Mouse (Mus musculus) heart, adult 2 months (tissue): Measurements from ENCODE around the gene Adh4.
A peak's percentile ranks its signal among the peaks of the same experiment; 100 is the strongest.

Experiments used
- CTCF ChIP-seq: fragments of 200-600 bp; IDR thresholded peaks from 2 replicates; pipeline ENCODE4 v1.8.1; 2022; ENCODE audit warnings: antibody characterized with exemption, mild to moderate bottlenecking, moderate library complexity
- EP300 ChIP-seq: fragments of 200-500 bp; IDR thresholded peaks from 2 replicates; pipeline ENCODE4 v1.6.1; 2011; ENCODE audit warnings: low read depth, low read length, control low read depth; ENCODE audit not compliant: insufficient read depth
- POLR2A ChIP-seq: fragments of 200-500 bp; IDR thresholded peaks from 2 replicates; pipeline ENCODE4 v1.6.1; 2011; ENCODE audit warnings: mild to moderate bottlenecking, low read depth, low read length, control low read depth; ENCODE audit not compliant: insufficient read depth

DNA sequence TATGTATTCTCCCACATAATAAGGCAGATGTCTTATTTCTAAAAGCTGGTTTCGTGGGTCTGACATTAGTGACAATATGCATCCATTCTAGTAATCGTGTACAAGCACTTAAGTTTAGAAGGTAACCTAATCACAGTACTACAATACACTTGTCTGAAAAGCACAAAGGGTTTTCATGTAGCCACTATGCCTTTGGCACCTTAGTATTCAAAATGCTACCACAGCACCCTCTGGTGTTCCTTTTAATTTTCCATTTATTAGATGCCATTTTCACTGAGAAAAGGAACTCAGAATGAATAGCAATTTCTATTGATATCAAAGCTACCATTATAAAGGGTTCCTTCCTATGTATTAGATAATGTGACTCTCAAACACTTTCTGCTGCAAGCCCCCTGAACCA lies 16.6 kb downstream of the Adh4 start:
- peak; percentile 76 for TF ChIP-seq CTCF
- TF ChIP-seq POLR2A, result no peak
- TF ChIP-seq EP300, result no peak
